Mouse (Mus musculus) myocyte (in vitro differentiated cells): ENCODE measurements around the gene Wfdc6a. TPM values are rescaled to one million over a fixed set of nuclear protein-coding genes. Genes with fewer than 3 reads are reported as not detected.
"Not testable (repeated sequence)": the region's sequence is repeated elsewhere in the genome, so short reads cannot be mapped to it uniquely, and the experiment has no call there.

ENCODE experiments used
- H3K27me3 ChIP-seq: one replicate; pipeline ENCODE4 v1.6.1; 2011; ENCODE audit not compliant: control insufficient read depth, insufficient read depth, insufficient read length
- H3K36me3 ChIP-seq: one replicate; pipeline ENCODE4 v1.6.1; 2011; ENCODE audit not compliant: control insufficient read depth, insufficient read depth
- H3K4me2 ChIP-seq: one replicate; pipeline ENCODE4 v1.6.1; 2011; ENCODE audit warnings: low read depth, control low read depth
- H3K4me3 ChIP-seq: one replicate; pipeline ENCODE4 v1.5.1; 2011; ENCODE audit warnings: mild to moderate bottlenecking, control low read depth, moderate library complexity
- H3K79me2 ChIP-seq: one replicate; pipeline ENCODE4 v1.6.1; 2011; ENCODE audit not compliant: control insufficient read depth, insufficient read depth
- H3ac ChIP-seq: one replicate; pipeline ENCODE4 v1.6.1; 2011; ENCODE audit not compliant: control insufficient read depth, insufficient read length
- CEBPB ChIP-seq: IDR thresholded peaks from 2 replicates; pipeline ENCODE4 v1.6.1; 2011; ENCODE audit warnings: mild to moderate bottlenecking, moderate library complexity; ENCODE audit not compliant: poor library complexity, insufficient read depth, severe bottlenecking
- E2F4 ChIP-seq: IDR thresholded peaks from one replicate; pipeline ENCODE4 v1.6.1; 2011; ENCODE audit warnings: mild to moderate bottlenecking, control low read depth, moderate library complexity; ENCODE audit not compliant: insufficient read depth
- MAX ChIP-seq: IDR thresholded peaks from one replicate; pipeline ENCODE4 v1.6.1; 2011; ENCODE audit warnings: low read depth, mild to moderate bottlenecking, control low read depth
- MYOD1 ChIP-seq, 3 experiments: IDR thresholded peaks; one replicate each; pipeline ENCODE4 v1.6.1; 2011; ENCODE audit warnings: control low read depth in 2 of 3, low read depth in 2 of 3, mild to moderate bottlenecking in 2 of 3, moderate library complexity in 1 of 3; ENCODE audit not compliant: insufficient read length in 2 of 3, control insufficient read depth in 1 of 3
- MYOG ChIP-seq, 3 experiments: IDR thresholded peaks; one replicate each; pipeline ENCODE4 v1.6.1; 2011; ENCODE audit warnings: control low read depth in 2 of 3, low read depth in 2 of 3, mild to moderate bottlenecking in 2 of 3; ENCODE audit not compliant: insufficient read length in 2 of 3, control insufficient read depth in 1 of 3, insufficient read depth in 1 of 3
- POLR2A ChIP-seq: IDR thresholded peaks from one replicate; pipeline ENCODE4 v1.6.1; 2011; ENCODE audit warnings: low read depth, mild to moderate bottlenecking, control low read depth, moderate library complexity; ENCODE audit not compliant: insufficient read length
- POLR2AphosphoS2 ChIP-seq: IDR thresholded peaks from one replicate; pipeline ENCODE4 v1.6.1; 2011; ENCODE audit warnings: low read depth, control low read depth; ENCODE audit not compliant: insufficient read length
- REST ChIP-seq: IDR thresholded peaks from one replicate; pipeline ENCODE4 v1.6.1; 2011; ENCODE audit warnings: mild to moderate bottlenecking, control low read depth, moderate library complexity; ENCODE audit not compliant: insufficient read depth, insufficient read length
- SRF ChIP-seq: IDR thresholded peaks from one replicate; pipeline ENCODE4 v1.6.1; 2011; ENCODE audit warnings: low read depth; ENCODE audit not compliant: control insufficient read depth, insufficient read length
- TCF12 ChIP-seq: IDR thresholded peaks from one replicate; pipeline ENCODE4 v1.6.1; 2011; ENCODE audit warnings: mild to moderate bottlenecking, control low read depth; ENCODE audit not compliant: poor library complexity, insufficient read depth, severe bottlenecking
- TCF3 ChIP-seq: IDR thresholded peaks from one replicate; pipeline ENCODE4 v1.6.1; 2011; ENCODE audit warnings: low read depth, control low read depth; ENCODE audit not compliant: insufficient read length
- USF1 ChIP-seq: IDR thresholded peaks from one replicate; pipeline ENCODE4 v1.6.1; 2011; ENCODE audit warnings: low read depth, mild to moderate bottlenecking, control low read depth, moderate library complexity
- polyA plus RNA-seq: library from polyadenylated mRNA; unstranded; fragments of >200 nt; fragmentation: generic; extraction: Trizol; gene quantifications from one replicate; pipeline ENCODE4 v1.2.1, GENCODE M21; 2012; ENCODE audit warnings: missing spikeins

Gene Wfdc6a
- not detected for polyA plus RNA-seq

DNA sequence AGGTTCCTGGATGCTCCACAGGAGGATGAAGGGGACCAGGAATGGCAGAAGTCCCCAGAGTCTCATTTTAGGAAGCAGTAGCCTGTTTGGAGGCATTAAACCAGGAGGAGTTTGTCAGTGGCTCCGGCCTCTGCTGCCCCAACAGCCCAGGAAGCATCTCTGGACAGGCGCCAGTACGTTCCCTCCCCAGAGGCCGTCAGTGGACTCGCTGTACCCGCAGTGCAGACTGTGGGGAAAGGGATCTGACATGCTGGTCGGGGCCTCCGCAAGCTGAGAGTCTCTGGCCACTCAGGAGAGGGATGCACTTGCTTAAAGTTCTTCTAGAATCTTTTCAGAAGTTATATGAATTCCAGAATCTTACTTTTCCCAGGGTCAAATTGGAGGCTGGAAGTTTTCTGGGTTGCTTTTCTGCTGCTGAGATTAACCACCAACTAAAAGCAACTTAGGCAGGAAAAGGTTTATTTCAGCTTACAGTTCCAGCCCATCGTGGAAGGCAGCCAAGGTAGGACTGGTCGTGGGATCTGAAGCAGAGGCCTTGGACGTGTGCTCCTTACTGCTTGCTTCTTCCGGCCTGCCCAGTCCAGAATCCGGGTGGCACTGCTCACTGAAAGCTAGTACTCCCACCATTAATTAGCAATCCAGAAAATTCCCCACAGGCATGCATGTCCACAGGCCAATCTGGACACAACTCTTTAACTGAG lies at the start of gene Wfdc6a:
TSS of gene Wfdc6a (minus strand) at position 423 of the 701 bp plus-strand sequence.
- not testable (repeated sequence) for H3K4me3 ChIP-seq, H3K79me2 ChIP-seq, H3ac ChIP-seq, H3K4me2 ChIP-seq, H3K36me3 ChIP-seq
- H3K27me3 ChIP-seq, result peaks cover 71% of the 10 kb centered on the region

- Histone ChIP-seq H3ac (no peak overlapping the region), H3K36me3 (no peaks in the 10 kb centered on the region), H3K27me3 (peaks cover 13% of the 10 kb centered on the region), H3K79me2 (no peaks in the 10 kb centered on the region), H3K4me3 (no peak overlapping the region), H3K4me2 (no peak overlapping the region)
- TF ChIP-seq POLR2AphosphoS2 (no peak), E2F4 (no peak), POLR2A (no peak), TCF3 (no peak), USF1 (no peak), MYOD1 (IDR thresholded peaks at IDR 0.05; ENCODE audit: control insufficient read depth in 1 of 3, insufficient read length in 2 of 3, low read depth in 2 of 3) (no peak), MYOG (IDR thresholded peaks at IDR 0.05; ENCODE audit: control insufficient read depth in 1 of 3, insufficient read depth in 1 of 3, insufficient read length in 2 of 3, low read depth in 2 of 3) (no peak)
Observed at GRCm38 (mm10) chr2:164621775-164622174, 36.5 kb upstream of the Wfdc6a start.

DNA sequence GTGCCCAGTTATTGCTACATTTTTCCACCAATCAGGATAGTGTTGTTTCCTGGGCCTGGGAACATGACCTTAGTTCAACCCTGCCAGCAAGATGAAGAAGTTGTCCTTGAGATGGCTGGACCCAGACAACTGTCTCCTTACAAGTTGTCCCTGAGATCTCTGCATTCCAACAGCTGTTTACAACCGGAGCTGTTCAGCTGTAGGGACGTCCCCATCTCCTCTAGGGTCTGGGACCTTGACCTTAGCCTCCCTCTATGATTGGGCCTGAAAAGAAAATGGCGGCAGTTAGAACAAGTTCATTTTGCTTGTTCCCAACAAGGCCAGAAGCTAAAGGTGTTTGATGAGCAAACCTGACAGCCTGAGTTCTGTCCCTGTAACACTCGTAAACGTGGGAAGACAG lies 33.8 kb upstream of the Wfdc6a start:
- no peaks in the 10 kb centered on the region for H3K36me3 ChIP-seq
- no peak overlapping the region for H3K4me3 ChIP-seq
- TF ChIP-seq TCF3, result no peak
- TF ChIP-seq POLR2A, result no peak
- TF ChIP-seq MYOG (IDR thresholded peaks at IDR 0.05; ENCODE audit: control insufficient read depth in 1 of 3, insufficient read depth in 1 of 3, insufficient read length in 2 of 3, low read depth in 2 of 3), result no peak
- TF ChIP-seq REST, result no peak
- TF ChIP-seq CEBPB, result no peak
- no peak for TF ChIP-seq TCF12
- TF ChIP-seq MYOD1 (IDR thresholded peaks at IDR 0.05; ENCODE audit: control insufficient read depth in 1 of 3, insufficient read length in 2 of 3, low read depth in 2 of 3), result no peak
- no peak for TF ChIP-seq MAX
- no peak for TF ChIP-seq USF1
- no peak for TF ChIP-seq SRF
- TF ChIP-seq E2F4, result no peak
- no peak for TF ChIP-seq POLR2AphosphoS2
- H3K4me2 ChIP-seq, result no peak overlapping the region
- peaks cover 13% of the 10 kb centered on the region for H3K27me3 ChIP-seq
- H3ac ChIP-seq, result no peak overlapping the region
- no peaks in the 10 kb centered on the region for H3K79me2 ChIP-seq

DNA sequence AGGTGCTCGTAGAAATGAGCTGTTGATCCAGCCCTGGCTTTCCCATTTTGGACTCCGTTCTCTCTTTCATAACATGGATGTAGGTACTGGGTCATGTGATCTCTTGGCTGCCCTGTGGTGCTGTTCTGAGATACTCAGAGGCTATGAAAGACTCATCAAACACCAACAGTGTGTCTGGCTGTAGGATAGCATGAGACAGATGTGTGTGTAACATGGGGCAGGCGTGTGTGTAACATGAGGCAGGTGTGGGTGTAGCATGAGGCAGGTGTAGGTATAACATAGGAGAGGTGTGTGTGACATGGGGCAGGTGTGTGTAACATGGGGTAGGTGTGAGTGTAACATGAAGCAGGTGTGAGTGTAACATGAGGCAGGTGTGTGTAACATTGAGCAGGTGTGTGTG lies 30.1 kb upstream of the Wfdc6a start:
- H3K4me3 ChIP-seq, result no peak overlapping the region
- TF ChIP-seq SRF, result no peak
- TF ChIP-seq USF1, result no peak
- no peak for TF ChIP-seq POLR2AphosphoS2
- TF ChIP-seq MYOG (IDR thresholded peaks at IDR 0.05; ENCODE audit: control insufficient read depth in 1 of 3, insufficient read depth in 1 of 3, insufficient read length in 2 of 3, low read depth in 2 of 3), result no peak
- TF ChIP-seq CEBPB, result no peak
- TF ChIP-seq MAX, result no peak
- no peak for TF ChIP-seq REST
- no peak for TF ChIP-seq TCF12

GRCm38 (mm10) chr2:164613471-164613870 lies 28.2 kb upstream of the Wfdc6a start, which contains the start of the genes Wfdc6b and Wfdc8:
TSS of gene Wfdc6b (plus strand) at chr2:164613522.
TSS of gene Wfdc8 (minus strand) at chr2:164613626.
- H3K27me3 ChIP-seq, H3K79me2 ChIP-seq, H3K4me3 ChIP-seq, H3K36me3 ChIP-seq, H3ac ChIP-seq, H3K4me2 ChIP-seq: not testable (repeated sequence)

More for the DNA sequence above, 30.1 kb upstream of the Wfdc6a start:
- Histone ChIP-seq H3K4me2 (no peak overlapping the region), H3K27me3 (peaks cover 6% of the 10 kb centered on the region), H3K36me3 (no peaks in the 10 kb centered on the region), H3ac (no peak overlapping the region), H3K79me2 (no peaks in the 10 kb centered on the region)
